Mouse (Mus musculus): ENCODE data around the gene Zfp804b. TPM values are rescaled to one million over a fixed set of nuclear protein-coding genes. Genes with fewer than 3 reads are reported as not detected.

The Zfp804b gene
- total and polyA plus RNA-seq, 3 experiments = not detected

- Histone ChIP-seq H3K36me3 (replicated peaks in 1 of 2; ENCODE audit: control insufficient read depth in 1 of 2, insufficient read depth in 1 of 2, low read length in 1 of 2) (no peaks in the 10 kb centered on the region), H3K9me3 (replicated peaks; ENCODE audit: low read length) (no peaks in the 10 kb centered on the region), H3K4me2 (ENCODE audit: insufficient read depth, low read depth, poor library complexity, severe bottlenecking) (no peak overlapping the region), H3K4me1 (ENCODE audit: control insufficient read depth in 1 of 2, insufficient read depth in 2 of 2) (peaks cover 0 to 12% of the 10 kb centered on the region in 2 experiments; a peak in 2 of 4 replicates), H3K9ac (ENCODE audit: insufficient read depth, low read depth) (no peak overlapping the region), H3K4me3 (replicated peaks in 1 of 3; ENCODE audit: low read depth in 2 of 3, low read length in 2 of 3, poor library complexity in 1 of 3) (no peak overlapping the region), H3K27me3 (replicated peaks) (no peaks in the 10 kb centered on the region), H3K27ac (ENCODE audit: insufficient read depth, low read depth) (no peak overlapping the region), H3K79me2 (replicated peaks; ENCODE audit: control insufficient read depth, extremely low read depth, insufficient read depth, poor library complexity, severe bottlenecking) (no peaks in the 10 kb centered on the region)
- TF ChIP-seq NELFE (IDR thresholded peaks at IDR 0.05; ENCODE audit: low read depth, low read length) = no peak
- no peak for TF ChIP-seq SIN3A (IDR thresholded peaks at IDR 0.05; ENCODE audit: low read length)
- dilution Hi-C loops (cut with MboI; ENCODE audit: extremely low pct_ligation_motif_present, extremely low pct_unique_long_range_greater_than_20kb, low sequenced_read_pairs) (no loop called here), in situ Hi-C loops (cut with MboI; ENCODE audit: low pct_ligation_motif_present, low pct_unique_long_range_greater_than_20kb, low sequenced_read_pairs) (no loop called here)
- DNase-seq (ENCODE audit: extremely low read depth) = no peak
Measured at GRCm38 (mm10) chr5:7276659-7277455, 67.7 kb downstream of the Zfp804b start.

GRCm38 (mm10) chr5:7177589-7177988 is 167.0 kb downstream of the Zfp804b start:
- in situ Hi-C loops (cut with MboI; ENCODE audit: low pct_ligation_motif_present, low pct_unique_long_range_greater_than_20kb, low sequenced_read_pairs) (no loop called here), dilution Hi-C loops (cut with MboI; ENCODE audit: extremely low pct_ligation_motif_present, extremely low pct_unique_long_range_greater_than_20kb, low sequenced_read_pairs) (no loop called here)
- Histone ChIP-seq H3K4me3 (replicated peaks in 1 of 3; ENCODE audit: low read depth in 2 of 3, low read length in 2 of 3, poor library complexity in 1 of 3) (no peak overlapping the region), H3K27ac (ENCODE audit: insufficient read depth, low read depth) (no peak overlapping the region), H3K27me3 (replicated peaks) (no peaks in the 10 kb centered on the region), H3K9me3 (replicated peaks; ENCODE audit: low read length) (no peaks in the 10 kb centered on the region), H3K9ac (ENCODE audit: insufficient read depth, low read depth) (no peak overlapping the region), H3K4me2 (ENCODE audit: insufficient read depth, low read depth, poor library complexity, severe bottlenecking) (no peak overlapping the region), H3K79me2 (replicated peaks; ENCODE audit: control insufficient read depth, extremely low read depth, insufficient read depth, poor library complexity, severe bottlenecking) (no peaks in the 10 kb centered on the region), H3K36me3 (replicated peaks in 1 of 2; ENCODE audit: control insufficient read depth in 1 of 2, insufficient read depth in 1 of 2, low read length in 1 of 2) (no peaks in the 10 kb centered on the region), H3K4me1 (ENCODE audit: control insufficient read depth in 1 of 2, insufficient read depth in 2 of 2) (no peaks in the 10 kb centered on the region)
- TF ChIP-seq HCFC1 (IDR thresholded peaks at IDR 0.05; ENCODE audit: low read depth, low read length) = no peak
- DNase-seq (ENCODE audit: extremely low read depth) = no peak

- dilution Hi-C loops (cut with MboI; ENCODE audit: extremely low pct_ligation_motif_present, extremely low pct_unique_long_range_greater_than_20kb, low sequenced_read_pairs) = no loop called here
- no peak for DNase-seq (ENCODE audit: extremely low read depth)
- in situ Hi-C loops (cut with MboI; ENCODE audit: low pct_ligation_motif_present, low pct_unique_long_range_greater_than_20kb, low sequenced_read_pairs) = no loop called here
Measured at GRCm38 (mm10) chr5:7139658-7140057, 204.9 kb downstream of the Zfp804b start.

More at GRCm38 (mm10) chr5:7139658-7140057, 204.9 kb downstream of the Zfp804b start:
- no peaks in the 10 kb centered on the region for H3K36me3 ChIP-seq (replicated peaks in 1 of 2; ENCODE audit: control insufficient read depth in 1 of 2, insufficient read depth in 1 of 2, low read length in 1 of 2)
- no peak overlapping the region for H3K4me2 ChIP-seq (ENCODE audit: insufficient read depth, low read depth, poor library complexity, severe bottlenecking)
- no peak overlapping the region for H3K27ac ChIP-seq (ENCODE audit: insufficient read depth, low read depth)
- no peaks in the 10 kb centered on the region for H3K27me3 ChIP-seq (replicated peaks)
- TF ChIP-seq CHD2 (IDR thresholded peaks at IDR 0.05; ENCODE audit: low read length) (no peak), UBTF (IDR thresholded peaks at IDR 0.05; ENCODE audit: low read depth, low read length) (no peak), SMC3 (IDR thresholded peaks at IDR 0.05; ENCODE audit: low read depth, low read length) (no peak), MXI1 (IDR thresholded peaks at IDR 0.05; ENCODE audit: low read depth, low read length) (no peak), USF1 (IDR thresholded peaks at IDR 0.05; ENCODE audit: low read depth, low read length) (no peak), POLR2AphosphoS2 (IDR thresholded peaks at IDR 0.05; ENCODE audit: low read depth, low read length) (no peak), IRF4 (IDR thresholded peaks at IDR 0.05; ENCODE audit: low read depth, low read length) (no peak), E2F4 (IDR thresholded peaks at IDR 0.05; ENCODE audit: insufficient replicate concordance, low read depth, low read length) (no peak), NRF1 (IDR thresholded peaks at IDR 0.05; ENCODE audit: low read depth, low read length) (no peak)
- H3K9me3 ChIP-seq (replicated peaks; ENCODE audit: low read length) = no peaks in the 10 kb centered on the region
- no peaks in the 10 kb centered on the region for H3K4me1 ChIP-seq (ENCODE audit: control insufficient read depth in 1 of 2, insufficient read depth in 2 of 2)
- no peaks in the 10 kb centered on the region for H3K79me2 ChIP-seq (replicated peaks; ENCODE audit: control insufficient read depth, extremely low read depth, insufficient read depth, poor library complexity, severe bottlenecking)
- no peak overlapping the region for H3K4me3 ChIP-seq (replicated peaks in 1 of 3; ENCODE audit: low read depth in 2 of 3, low read length in 2 of 3, poor library complexity in 1 of 3)
- H3K9ac ChIP-seq (ENCODE audit: insufficient read depth, low read depth) = no peak overlapping the region

All from CH12.LX (cell line).